Mouse (Mus musculus) small intestine, adult 2 months (tissue): ENCODE measurements around the gene Aamp.
A peak's percentile ranks its signal among the peaks of the same experiment; 100 is the strongest.
"Not testable (repeated sequence)": the region's sequence is repeated elsewhere in the genome, so short reads cannot be mapped to it uniquely, and the experiment has no call there.

Source experiments
- CTCF ChIP-seq: fragments of 200-500 bp; IDR thresholded peaks from 2 replicates; pipeline ENCODE4 v1.5.1; 2012; ENCODE audit warnings: low read depth, mild to moderate bottlenecking, control low read depth, inconsistent platforms, low read length, moderate library complexity, mixed read lengths; ENCODE audit not compliant: insufficient replicate concordance, insufficient read length; ENCODE audit errors: extremely low read depth
- POLR2A ChIP-seq: fragments of 200-500 bp; IDR thresholded peaks from 2 replicates; pipeline ENCODE4 v1.6.1; 2012; ENCODE audit warnings: low read depth, mild to moderate bottlenecking, control low read depth, inconsistent platforms, low read length, moderate library complexity

GRCm38 (mm10) chr1:74286869-74287607, 2.5 kb upstream of the Aamp start:
- TF ChIP-seq CTCF: peak; percentile 20; the same call in 1 of the 2 replicates
- not testable (repeated sequence) for TF ChIP-seq POLR2A
